Mouse (Mus musculus) hindbrain, embryonic 15.5 days (tissue): Measurements from ENCODE around the gene Pde4dip. TPM values are rescaled to one million over a fixed set of nuclear protein-coding genes. Genes with fewer than 3 reads are reported as not detected.
A peak's percentile ranks its signal among the peaks of the same experiment; 100 is the strongest.

Experiments used
- ATAC-seq: fragments of 200-750 bp; cut with Nextera tagmentation; 2 replicates; pipeline ENCODE4 v1.8.0; 2017; ENCODE audit warnings: low read depth, moderate number of reproducible peaks, moderate TSS enrichment; ENCODE audit not compliant: low FRiP score
- H3K27ac ChIP-seq: fragments of 300-500 bp; sonication (generic); replicated peaks from 2 replicates; pipeline ENCODE4 v1.5.1; 2015; ENCODE audit warnings: mild to moderate bottlenecking, inconsistent platforms
- H3K27me3 ChIP-seq: fragments of 300-500 bp; sonication (generic); 2 replicates; pipeline ENCODE4 v1.6.1; 2015; ENCODE audit warnings: control low read depth, inconsistent platforms
- H3K36me3 ChIP-seq: fragments of 300-500 bp; sonication (generic); 2 replicates; pipeline ENCODE4 v1.6.1; 2015; ENCODE audit warnings: control low read depth, inconsistent platforms
- H3K4me1 ChIP-seq: fragments of 300-500 bp; sonication (generic); replicated peaks from 2 replicates; pipeline ENCODE4 v1.6.1; 2015; ENCODE audit warnings: control low read depth, inconsistent platforms
- H3K4me2 ChIP-seq: fragments of 300-500 bp; sonication (generic); 2 replicates; pipeline ENCODE4 v1.6.1; 2015; ENCODE audit warnings: moderate library complexity, mild to moderate bottlenecking, inconsistent platforms
- H3K4me3 ChIP-seq: fragments of 300-500 bp; sonication (generic); 2 replicates; pipeline ENCODE4 v1.5.1; 2015; ENCODE audit warnings: mild to moderate bottlenecking, inconsistent platforms
- H3K9ac ChIP-seq: fragments of 300-500 bp; sonication (generic); 2 replicates; pipeline ENCODE4 v1.6.1; 2015; ENCODE audit warnings: inconsistent platforms
- H3K9me3 ChIP-seq: fragments of 300-500 bp; sonication (generic); 2 replicates; pipeline ENCODE4 v1.6.1; 2016; ENCODE audit warnings: control low read depth, inconsistent platforms
- WGBS: fragments of 180-500 bp; shearing (Covaris S2); methylation state at CpG from one replicate; pipeline ENCODE4 v1.1.7; 2015; 5-methylcytosine and 5-hydroxymethylcytosine counted together
- polyA plus RNA-seq: library from polyadenylated mRNA; unstranded; fragments of >200 nt; fragmentation: Nextera tagmentation; extraction: Ambion mirVana; gene quantifications from 2 replicates; pipeline ENCODE4 v1.2.1, GENCODE M21; 2015

The Pde4dip gene
- polyA plus RNA-seq, 1 experiment from 2014 or later: 66.1 TPM

DNA sequence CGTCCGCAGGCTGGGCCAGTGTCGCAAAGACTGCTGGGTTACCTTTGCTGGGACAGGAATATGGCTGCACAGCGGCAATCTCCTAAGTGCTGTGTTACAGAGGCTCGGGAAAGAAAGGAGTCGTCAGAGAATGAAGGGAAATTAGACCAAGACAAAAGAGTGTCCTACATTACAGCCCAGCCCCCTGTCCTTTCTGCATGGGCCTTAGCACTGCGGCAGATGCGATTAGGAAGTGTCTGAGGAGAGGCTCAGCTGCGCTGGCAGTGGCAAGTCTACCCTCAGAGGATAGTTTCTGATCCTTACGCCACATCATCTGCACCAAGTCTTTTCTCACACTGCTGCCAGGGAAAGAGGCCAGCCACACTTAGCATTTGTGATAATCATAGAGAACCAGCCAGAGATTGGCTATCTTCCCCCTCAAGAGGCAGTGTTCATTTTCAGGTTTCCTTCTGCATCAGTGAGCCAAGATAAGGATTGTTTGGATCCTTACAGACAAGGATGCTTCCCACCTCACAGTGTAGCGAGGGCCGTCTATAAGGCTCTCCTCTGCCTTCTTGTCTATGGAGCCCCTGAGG lies 197.0 kb downstream of the Pde4dip start:
- H3K27ac ChIP-seq: no peak overlapping the region
- H3K27me3 ChIP-seq: no peaks in the 10 kb centered on the region
- no peak overlapping the region for H3K4me2 ChIP-seq
- H3K9me3 ChIP-seq: no peaks in the 10 kb centered on the region
- no peak overlapping the region for H3K4me3 ChIP-seq
- no peaks in the 10 kb centered on the region for H3K4me1 ChIP-seq
- ATAC-seq: peak; percentile 60; the same call in 1 of the 2 replicates
- no peak overlapping the region for H3K9ac ChIP-seq
- peaks cover 50% of the 10 kb centered on the region for H3K36me3 ChIP-seq
- WGBS: 56% methylated on average over 12 of the region's 12 CpGs

- 65% methylated on average over 7 of the region's 7 CpGs for WGBS
- no peak for ATAC-seq
- H3K9ac ChIP-seq: no peak overlapping the region
- no peak overlapping the region for H3K4me3 ChIP-seq
- no peaks in the 10 kb centered on the region for H3K27me3 ChIP-seq
- no peak overlapping the region for H3K4me2 ChIP-seq
- no peaks in the 10 kb centered on the region for H3K4me1 ChIP-seq
- peaks cover 45% of the 10 kb centered on the region for H3K36me3 ChIP-seq
- no peaks in the 10 kb centered on the region for H3K9me3 ChIP-seq
- no peak overlapping the region for H3K27ac ChIP-seq
Measured at GRCm38 (mm10) chr3:97690590-97690989, 197.9 kb downstream of the Pde4dip start.

- H3K36me3 ChIP-seq: peaks cover 32% of the 10 kb centered on the region
- no peak overlapping the region for H3K4me2 ChIP-seq
- H3K27ac ChIP-seq: no peak overlapping the region
- no peaks in the 10 kb centered on the region for H3K9me3 ChIP-seq
- no peak overlapping the region for H3K4me3 ChIP-seq
- WGBS: 82% methylated on average over 2 of the region's 2 CpGs
- no peaks in the 10 kb centered on the region for H3K27me3 ChIP-seq
- H3K4me1 ChIP-seq: no peaks in the 10 kb centered on the region
- ATAC-seq: no peak
- no peak overlapping the region for H3K9ac ChIP-seq
Measured at GRCm38 (mm10) chr3:97689289-97689688, 199.2 kb downstream of the Pde4dip start.

DNA sequence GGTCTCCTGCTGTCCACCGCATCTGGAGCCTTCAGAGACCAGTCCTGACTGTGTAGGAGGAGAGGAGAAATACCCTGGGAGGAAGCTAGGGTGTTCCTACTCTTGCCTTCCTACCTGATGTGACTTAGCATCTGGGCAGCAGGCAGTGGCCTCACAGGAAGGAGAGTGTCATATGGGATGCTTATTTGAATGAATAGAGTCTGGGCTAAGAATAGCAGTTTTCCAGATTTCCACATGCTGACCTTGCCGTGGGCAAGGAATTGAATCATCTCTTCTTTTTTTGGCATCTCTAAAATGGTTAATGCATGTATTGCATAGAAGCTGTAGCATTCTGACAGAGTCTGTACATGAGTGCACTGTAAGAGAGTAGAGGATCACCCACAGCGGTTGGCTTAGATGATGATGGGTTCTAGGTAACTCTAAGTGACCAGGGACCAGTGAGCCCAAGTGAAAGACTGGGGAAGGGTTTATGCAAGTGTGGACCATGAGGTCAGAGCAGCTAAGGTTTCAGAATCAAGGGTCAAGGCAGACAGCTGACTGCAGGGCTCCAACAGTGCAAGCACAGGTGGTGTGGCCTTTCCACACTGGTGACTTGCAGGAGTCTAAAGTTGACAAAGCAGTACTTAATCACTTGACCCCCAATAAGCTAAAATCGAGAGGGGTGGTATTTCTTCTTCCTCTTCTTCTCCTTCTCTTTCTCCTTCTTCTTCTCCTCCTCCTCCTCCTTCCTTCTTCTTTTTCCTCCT lies 202.0 kb downstream of the Pde4dip start:
- Histone ChIP-seq H3K4me3 (no peak overlapping the region), H3K4me2 (no peak overlapping the region), H3K27me3 (peaks cover 10% of the 10 kb centered on the region; the same call in 1 of the 2 replicates), H3K9me3 (no peaks in the 10 kb centered on the region), H3K27ac (no peak overlapping the region), H3K36me3 (peaks cover 11% of the 10 kb centered on the region; the same call in 1 of the 2 replicates), H3K9ac (no peak overlapping the region), H3K4me1 (peaks cover 12% of the 10 kb centered on the region)
- ATAC-seq: no peak
- WGBS: 89% methylated on average over 4 of the region's 4 CpGs

GRCm38 (mm10) chr3:97683560-97684195 lies 204.8 kb downstream of the Pde4dip start:
- ATAC-seq: no peak

GRCm38 (mm10) chr3:97682576-97682975 lies 205.9 kb downstream of the Pde4dip start:
- Histone ChIP-seq H3K4me2 (peak overlapping the region; percentile 76), H3K4me1 (peaks cover 20% of the 10 kb centered on the region), H3K27me3 (peaks cover 10% of the 10 kb centered on the region; the same call in 1 of the 2 replicates), H3K9me3 (no peaks in the 10 kb centered on the region), H3K36me3 (no peaks in the 10 kb centered on the region), H3K4me3 (peak overlapping the region; percentile 41; the same call in 1 of the 2 replicates), H3K9ac (no peak overlapping the region), H3K27ac (no peak overlapping the region)
- WGBS: 27% methylated on average over 5 of the region's 5 CpGs
- ATAC-seq: no peak

More at GRCm38 (mm10) chr3:97683560-97684195, 204.8 kb downstream of the Pde4dip start:
- Histone ChIP-seq H3K4me2 (peak overlapping the region; percentile 39), H3K4me3 (peak overlapping the region; percentile 13; the same call in 1 of the 2 replicates), H3K9me3 (no peaks in the 10 kb centered on the region), H3K4me1 (peaks cover 20% of the 10 kb centered on the region), H3K9ac (no peak overlapping the region), H3K27ac (no peak overlapping the region), H3K27me3 (peaks cover 10% of the 10 kb centered on the region; the same call in 1 of the 2 replicates), H3K36me3 (no peaks in the 10 kb centered on the region)
- 6% methylated on average over 16 of the region's 16 CpGs for WGBS

DNA sequence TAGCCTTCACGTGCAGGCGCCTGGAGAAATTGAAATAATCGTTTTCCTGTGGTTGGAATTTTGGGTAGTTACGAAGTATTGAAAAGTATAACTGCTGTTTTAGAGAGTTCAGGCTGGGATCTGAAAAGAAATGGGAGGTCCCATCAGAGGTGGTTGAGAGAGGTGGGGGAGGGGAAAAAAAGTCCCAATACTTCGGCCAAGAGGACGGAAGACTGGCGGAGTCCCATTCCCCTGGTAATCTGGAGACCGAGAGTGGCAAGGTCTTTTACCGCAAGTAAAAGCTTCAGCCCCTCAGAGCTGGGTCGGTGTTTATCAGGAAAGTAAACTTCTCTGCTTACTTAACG lies 206.4 kb downstream of the Pde4dip start:
- Histone ChIP-seq H3K27ac (no peak overlapping the region), H3K4me3 (peak overlapping the region; percentile 41), H3K36me3 (no peaks in the 10 kb centered on the region), H3K9me3 (no peaks in the 10 kb centered on the region), H3K27me3 (peaks cover 10% of the 10 kb centered on the region; the same call in 1 of the 2 replicates), H3K9ac (no peak overlapping the region), H3K4me1 (peaks cover 20% of the 10 kb centered on the region), H3K4me2 (peak overlapping the region; percentile 76)
- WGBS: 1% methylated on average over 11 of the region's 11 CpGs
- ATAC-seq: no peak

DNA sequence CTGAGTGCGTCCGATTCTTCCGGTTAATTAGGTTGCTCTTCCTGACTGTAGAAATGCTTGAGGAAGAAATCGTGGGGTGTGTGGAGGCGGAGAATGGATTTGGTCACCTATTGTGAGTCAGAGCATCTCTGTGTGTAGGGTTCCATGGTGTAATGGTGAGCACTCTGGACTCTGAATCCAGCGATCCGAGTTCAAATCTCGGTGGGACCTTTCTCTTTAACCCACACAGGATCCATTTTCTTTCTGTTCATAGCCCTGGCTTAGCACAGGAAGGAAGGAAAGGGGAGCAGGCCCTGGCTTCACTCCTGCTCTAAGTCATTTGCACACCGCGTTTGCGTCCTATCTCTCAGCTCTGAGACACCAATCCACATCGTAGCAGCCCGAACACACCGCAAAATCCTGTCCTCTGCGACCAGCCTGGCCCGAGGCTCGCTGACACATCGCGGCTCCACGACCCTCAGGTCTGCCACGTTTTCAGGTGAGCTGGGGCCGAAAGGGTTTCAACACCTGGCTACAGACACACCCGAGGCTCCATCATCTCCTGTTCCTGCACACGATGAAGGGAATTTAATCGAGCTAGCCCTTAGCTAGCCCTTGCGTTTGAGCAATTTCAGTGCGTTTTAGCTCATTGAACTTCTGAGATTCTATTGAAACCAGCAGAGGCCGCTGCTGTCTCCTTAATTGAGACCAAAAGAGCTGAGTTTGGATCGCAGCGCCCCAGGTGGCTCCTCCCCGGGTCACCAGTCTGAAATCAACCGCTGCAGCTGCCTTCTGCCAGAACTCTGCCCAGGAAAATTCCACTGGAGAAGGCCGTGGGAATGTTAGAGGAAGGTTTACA lies 207.0 kb downstream of the Pde4dip start:
- Histone ChIP-seq H3K9me3 (no peaks in the 10 kb centered on the region), H3K4me2 (peak overlapping the region; percentile 76), H3K9ac (peak overlapping the region; percentile 45), H3K27ac (peak overlapping the region; percentile 39; the same call in 1 of the 2 replicates), H3K4me1 (peaks cover 20% of the 10 kb centered on the region), H3K36me3 (no peaks in the 10 kb centered on the region), H3K27me3 (peaks cover 10% of the 10 kb centered on the region; the same call in 1 of the 2 replicates), H3K4me3 (peak overlapping the region; percentile 41)
- ATAC-seq: peak; percentile 56
- 1% methylated on average over 33 of the region's 33 CpGs for WGBS

- peaks cover 20% of the 10 kb centered on the region for H3K4me1 ChIP-seq
- no peak overlapping the region for H3K27ac ChIP-seq
- peaks cover 10% of the 10 kb centered on the region; the same call in 1 of the 2 replicates for H3K27me3 ChIP-seq
- no peaks in the 10 kb centered on the region for H3K36me3 ChIP-seq
- 2% methylated on average over 28 of the region's 28 CpGs for WGBS
- peak overlapping the region; percentile 41 for H3K4me3 ChIP-seq
- H3K4me2 ChIP-seq: peak overlapping the region; percentile 76
- ATAC-seq: peak; percentile 74
- H3K9me3 ChIP-seq: no peaks in the 10 kb centered on the region
- H3K9ac ChIP-seq: peak overlapping the region; percentile 37
Measured at GRCm38 (mm10) chr3:97680631-97681320, 207.7 kb downstream of the Pde4dip start.

DNA sequence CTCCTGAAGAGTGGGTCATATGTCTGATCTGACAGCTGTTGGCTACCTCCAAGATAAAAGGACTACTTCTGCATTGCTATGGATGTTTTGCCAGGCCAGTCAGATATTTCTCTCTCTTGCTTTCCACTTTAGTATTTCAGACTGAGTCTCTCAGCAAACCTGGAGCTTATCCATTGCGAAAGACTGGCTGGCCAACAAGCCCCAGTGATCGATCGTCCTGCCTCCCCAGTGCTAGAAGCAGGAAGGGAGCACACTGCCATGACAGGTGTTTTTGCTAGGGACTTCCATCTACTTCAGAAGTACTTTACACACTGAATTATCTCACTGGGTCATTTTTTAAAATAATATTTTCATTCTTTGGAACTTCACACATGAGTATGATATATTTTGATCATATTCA lies 210.1 kb downstream of the Pde4dip start:
- no peaks in the 10 kb centered on the region for H3K36me3 ChIP-seq
- whole genome bisulfite sequencing: 99% methylated on average over 3 of the region's 3 CpGs
- peaks cover 16% of the 10 kb centered on the region for H3K4me1 ChIP-seq
- no peak overlapping the region for H3K27ac ChIP-seq
- H3K4me3 ChIP-seq: no peak overlapping the region
- no peaks in the 10 kb centered on the region for H3K9me3 ChIP-seq
- ATAC-seq: no peak
- H3K9ac ChIP-seq: no peak overlapping the region
- peaks cover 9% of the 10 kb centered on the region; the same call in 1 of the 2 replicates for H3K27me3 ChIP-seq
- H3K4me2 ChIP-seq: no peak overlapping the region

DNA sequence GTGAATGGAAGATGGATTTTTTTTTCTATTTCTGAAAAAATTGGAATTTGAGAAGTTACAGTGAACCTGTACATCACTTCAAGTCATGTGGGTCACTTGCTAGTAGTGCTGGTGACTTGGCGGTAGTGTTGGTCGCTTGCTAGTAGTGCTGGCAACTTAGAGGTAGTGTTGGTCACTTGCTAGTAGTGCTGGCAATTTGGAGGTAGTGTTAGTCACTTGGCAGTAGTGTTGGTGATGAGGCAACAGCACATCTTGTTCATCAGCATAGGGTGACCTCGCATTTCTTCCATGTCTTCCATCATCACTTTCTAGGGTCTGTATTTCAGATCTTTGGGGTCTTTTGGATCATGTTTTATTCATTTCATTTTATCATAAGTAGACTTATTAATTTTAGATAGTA lies 212.4 kb downstream of the Pde4dip start:
- no peak for ATAC-seq
- Histone ChIP-seq H3K4me2 (no peak overlapping the region), H3K9ac (no peak overlapping the region), H3K27me3 (no peaks in the 10 kb centered on the region), H3K4me3 (no peak overlapping the region), H3K27ac (no peak overlapping the region), H3K4me1 (0 out of 2 replicates have a peak, but pooled peaks cover 3% of the 10 kb centered on the region), H3K9me3 (no peaks in the 10 kb centered on the region), H3K36me3 (peaks cover 6% of the 10 kb centered on the region; the same call in 1 of the 2 replicates)
- WGBS: 93% methylated on average over 3 of the region's 3 CpGs
